Mouse (Mus musculus) neural tube, embryonic 15.5 days (tissue): ENCODE measurements around the gene Vmn1r188. TPM values are rescaled to one million over a fixed set of nuclear protein-coding genes. Genes with fewer than 3 reads are reported as not detected.
"Not testable (repeated sequence)": the region's sequence is repeated elsewhere in the genome, so short reads cannot be mapped to it uniquely, and the experiment has no call there.

Source experiments
- ATAC-seq: fragments of 200-750 bp; cut with Nextera tagmentation; 2 replicates; pipeline ENCODE4 v1.8.0; 2017; ENCODE audit warnings: mild to moderate bottlenecking, moderate TSS enrichment, moderate library complexity; ENCODE audit not compliant: low FRiP score
- H3K27ac ChIP-seq: fragments of 300-500 bp; sonication (generic); replicated peaks from 2 replicates; pipeline ENCODE4 v1.5.1; 2015; ENCODE audit warnings: mild to moderate bottlenecking, inconsistent platforms
- H3K27me3 ChIP-seq: fragments of 300-500 bp; sonication (generic); replicated peaks from 2 replicates; pipeline ENCODE4 v1.6.1; 2015; ENCODE audit warnings: inconsistent platforms
- H3K36me3 ChIP-seq: fragments of 300-500 bp; sonication (generic); 2 replicates; pipeline ENCODE4 v1.6.1; 2015; ENCODE audit warnings: inconsistent platforms
- H3K4me1 ChIP-seq: fragments of 300-500 bp; sonication (generic); 2 replicates; pipeline ENCODE4 v1.6.1; 2015; ENCODE audit warnings: inconsistent platforms
- H3K4me2 ChIP-seq: fragments of 300-500 bp; sonication (generic); 2 replicates; pipeline ENCODE4 v1.6.1; 2015; ENCODE audit warnings: inconsistent platforms, mild to moderate bottlenecking, moderate library complexity
- H3K4me3 ChIP-seq: fragments of 300-500 bp; sonication (generic); replicated peaks from 2 replicates; pipeline ENCODE4 v1.5.1; 2015; ENCODE audit warnings: mild to moderate bottlenecking, inconsistent platforms
- H3K9ac ChIP-seq: fragments of 300-500 bp; sonication (generic); replicated peaks from 2 replicates; pipeline ENCODE4 v1.6.1; 2015; ENCODE audit warnings: mild to moderate bottlenecking, inconsistent platforms
- H3K9me3 ChIP-seq: fragments of 300-500 bp; sonication (generic); replicated peaks from 2 replicates; pipeline ENCODE4 v1.6.1; 2016; ENCODE audit warnings: inconsistent platforms
- WGBS: fragments of 180-500 bp; shearing (Covaris S2); methylation state at CpG from one replicate; pipeline ENCODE4 v1.1.7; 2015; ENCODE audit warnings: mixed read lengths; 5-methylcytosine and 5-hydroxymethylcytosine counted together
- polyA plus RNA-seq: library from polyadenylated mRNA; unstranded; fragments of >200 nt; fragmentation: Nextera tagmentation; extraction: Ambion mirVana; gene quantifications from 2 replicates; pipeline ENCODE4 v1.2.1, GENCODE M21; 2015

Gene Vmn1r188
- polyA plus RNA-seq = not detected in 2 replicates

DNA sequence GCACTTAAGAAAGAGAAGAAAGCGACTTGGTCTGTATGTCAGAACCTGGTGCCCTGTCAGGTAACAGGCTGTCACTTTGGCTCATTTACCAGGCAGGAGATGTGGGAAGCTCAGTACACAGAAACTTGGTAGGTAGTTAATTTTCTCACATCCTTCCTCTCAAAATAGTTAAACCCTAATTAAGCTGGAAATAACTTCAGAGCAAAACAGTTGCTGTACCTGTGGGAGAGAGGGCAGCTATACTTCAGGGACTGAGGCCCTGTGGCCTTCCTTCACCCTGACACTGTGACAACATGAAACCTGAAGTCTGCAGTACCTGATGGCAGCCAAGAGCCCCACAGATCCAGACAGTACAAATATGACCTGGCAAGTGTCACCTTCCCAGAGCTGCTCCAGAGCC lies at the start of gene Vmn1r188:
Gene Vmn1r188 (plus strand): TSS at position 301 of the 400 bp plus-strand sequence.
- WGBS = 93% methylated on average over 1 of the region's 1 CpGs
- H3K27me3 ChIP-seq, H3K9ac ChIP-seq, H3K4me1 ChIP-seq, H3K4me3 ChIP-seq, H3K4me2 ChIP-seq, H3K36me3 ChIP-seq, H3K27ac ChIP-seq, ATAC-seq, H3K9me3 ChIP-seq: not testable (repeated sequence)

DNA sequence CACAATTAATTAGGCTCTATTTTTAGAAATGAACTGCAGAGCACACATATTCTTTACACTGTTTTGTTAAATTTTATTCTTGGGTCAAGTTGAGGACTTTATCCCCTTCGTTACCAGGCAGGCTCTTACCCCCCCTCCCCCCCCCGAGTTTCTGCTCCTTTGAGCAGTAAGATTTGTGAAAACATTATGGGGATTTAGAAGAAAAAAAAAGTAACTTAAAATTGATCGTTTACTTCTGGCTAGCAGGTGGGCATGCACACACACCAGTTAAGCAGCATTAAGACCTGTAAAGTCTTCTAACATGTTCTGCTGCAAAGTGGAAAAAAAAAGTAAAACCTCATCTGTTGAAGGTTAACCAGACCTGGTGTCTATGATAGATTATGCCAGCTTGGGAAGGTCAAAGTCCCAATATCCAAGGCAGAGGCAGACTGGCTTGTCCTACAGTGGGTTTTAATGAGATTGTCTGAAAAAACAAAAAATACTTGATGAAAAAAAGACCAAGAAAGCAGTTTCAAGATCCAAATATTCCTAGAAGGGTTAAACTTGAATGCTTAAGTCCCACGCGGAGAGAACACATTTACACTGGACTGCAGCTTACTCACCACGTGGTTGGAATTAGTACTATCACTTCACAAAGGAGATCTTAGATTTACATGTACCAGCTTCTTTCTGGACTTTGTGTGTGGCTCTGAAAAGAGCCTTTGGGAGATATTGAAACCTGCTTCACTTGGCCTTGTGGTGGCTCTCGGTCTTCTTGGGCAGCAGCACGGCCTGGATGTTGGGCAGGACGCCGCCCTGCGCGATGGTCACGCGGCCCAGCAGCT lies 49.6 kb upstream of the Vmn1r188 start:
- H3K36me3 ChIP-seq = no peaks in the 10 kb centered on the region
- under 1% methylated on average over 14 of the region's 14 CpGs for WGBS
- peak overlapping the region; percentile 70 for H3K4me2 ChIP-seq
- 0 out of 2 replicates have a peak overlapping the region, but pooled peaks have one; percentile 5 for H3K27ac ChIP-seq
- no peaks in the 10 kb centered on the region for H3K27me3 ChIP-seq
- H3K9ac ChIP-seq = 0 out of 2 replicates have a peak overlapping the region, but pooled peaks have one; percentile 14
- H3K4me1 ChIP-seq = peaks cover 13% of the 10 kb centered on the region
- H3K9me3 ChIP-seq = no peaks in the 10 kb centered on the region
- peak overlapping the region; percentile 40 for H3K4me3 ChIP-seq
- ATAC-seq = no peak

GRCm38 (mm10) chr13:22035267-22036148 lies 48.7 kb upstream of the Vmn1r188 start, which contains the start of the genes Hist1h2ah and Hist1h2bk:
Gene Hist1h2ah, minus strand, starts transcription at chr13:22035568.
Gene Hist1h2bk, plus strand, starts transcription at chr13:22035870.
- H3K4me3 ChIP-seq = peak within 1 kb of the TSS; percentile 40
- H3K27ac ChIP-seq = peak within 1 kb of the TSS; percentile 63; the same call in 1 of the 2 replicates
- H3K9me3 ChIP-seq, H3K36me3 ChIP-seq, H3K27me3 ChIP-seq: not testable (repeated sequence)
- H3K4me2 ChIP-seq = peak within 1 kb of the TSS; percentile 70
- H3K4me1 ChIP-seq = peaks cover 18% of the 10 kb centered on the region
- peak; percentile 98 for ATAC-seq
- WGBS = under 1% methylated on average over 22 of the region's 69 CpGs
- peak within 1 kb of the TSS; percentile 44 for H3K9ac ChIP-seq

DNA sequence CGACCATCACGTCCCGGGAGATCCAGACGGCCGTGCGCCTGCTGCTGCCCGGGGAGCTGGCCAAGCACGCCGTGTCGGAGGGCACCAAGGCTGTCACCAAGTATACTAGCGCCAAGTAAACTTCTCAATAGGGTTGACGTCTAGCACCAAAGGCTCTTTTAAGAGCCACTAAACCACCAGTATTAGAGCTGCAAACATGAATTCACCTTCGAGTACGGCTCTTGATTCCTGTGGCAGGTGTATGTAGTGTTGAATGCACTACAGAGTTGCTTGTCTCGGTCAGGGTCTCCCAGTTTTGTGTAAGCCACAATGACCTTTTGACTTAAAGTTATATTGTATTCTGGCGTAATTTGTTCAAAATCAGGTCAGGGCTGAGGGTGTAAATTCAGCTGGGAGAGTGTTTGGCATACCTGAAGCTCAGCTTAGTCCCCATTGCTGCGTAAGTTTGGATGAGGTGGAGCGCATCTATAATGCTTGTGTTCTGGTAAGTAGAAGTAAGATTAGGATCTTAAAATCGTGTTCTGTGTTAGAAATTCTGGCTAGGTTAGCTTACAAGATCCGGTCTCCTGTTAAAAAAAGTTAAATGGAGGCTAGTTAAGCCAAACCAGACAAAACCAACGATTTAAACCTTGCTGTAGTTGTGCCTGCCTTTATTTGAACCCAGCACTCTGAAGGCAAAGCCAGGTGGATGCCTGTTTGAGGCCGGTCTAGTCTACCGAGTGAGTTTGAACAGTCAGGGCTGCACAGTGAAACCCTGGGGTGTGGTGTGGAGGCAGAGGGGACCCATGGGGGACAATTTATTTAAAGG lies 47.9 kb upstream of the Vmn1r188 start:
- Histone ChIP-seq H3K27ac (peak overlapping the region; percentile 63; the same call in 1 of the 2 replicates), H3K27me3 (no peaks in the 10 kb centered on the region), H3K9ac (peak overlapping the region; percentile 44), H3K36me3 (no peaks in the 10 kb centered on the region), H3K4me2 (peak overlapping the region; percentile 70), H3K9me3 (no peaks in the 10 kb centered on the region), H3K4me3 (peak overlapping the region; percentile 40), H3K4me1 (peaks cover 22% of the 10 kb centered on the region)
- ATAC-seq = peak; percentile 29
- WGBS = 1% methylated on average over 22 of the region's 23 CpGs

DNA sequence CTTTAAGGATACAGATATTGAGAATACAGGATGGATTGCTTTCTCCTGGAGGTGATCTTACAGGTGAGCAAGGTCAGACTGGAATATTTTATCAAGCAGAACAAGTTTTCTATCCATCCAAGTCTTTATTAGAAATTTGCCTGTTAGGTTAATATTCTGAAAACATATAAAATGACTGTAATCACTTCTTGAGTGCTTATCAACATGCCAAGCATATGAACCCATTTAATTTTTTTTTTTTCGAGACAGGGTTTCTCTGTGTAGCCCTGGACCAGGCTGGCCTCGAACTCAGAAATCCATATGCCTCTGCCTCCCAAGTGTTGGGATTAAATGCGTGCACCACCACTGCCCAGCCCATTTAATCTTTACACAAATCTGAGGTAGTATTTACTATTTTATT lies 47.3 kb upstream of the Vmn1r188 start:
- Histone ChIP-seq H3K27me3 (no peaks in the 10 kb centered on the region), H3K36me3 (no peaks in the 10 kb centered on the region), H3K27ac (no peak overlapping the region), H3K4me1 (peaks cover 26% of the 10 kb centered on the region), H3K4me3 (0 out of 2 replicates have a peak overlapping the region, but pooled peaks have one; percentile 40), H3K9ac (no peak overlapping the region; the same call in 1 of the 2 replicates), H3K9me3 (no peaks in the 10 kb centered on the region), H3K4me2 (peak overlapping the region; percentile 70)
- no peak for ATAC-seq
- WGBS = 68% methylated on average over 3 of the region's 3 CpGs

DNA sequence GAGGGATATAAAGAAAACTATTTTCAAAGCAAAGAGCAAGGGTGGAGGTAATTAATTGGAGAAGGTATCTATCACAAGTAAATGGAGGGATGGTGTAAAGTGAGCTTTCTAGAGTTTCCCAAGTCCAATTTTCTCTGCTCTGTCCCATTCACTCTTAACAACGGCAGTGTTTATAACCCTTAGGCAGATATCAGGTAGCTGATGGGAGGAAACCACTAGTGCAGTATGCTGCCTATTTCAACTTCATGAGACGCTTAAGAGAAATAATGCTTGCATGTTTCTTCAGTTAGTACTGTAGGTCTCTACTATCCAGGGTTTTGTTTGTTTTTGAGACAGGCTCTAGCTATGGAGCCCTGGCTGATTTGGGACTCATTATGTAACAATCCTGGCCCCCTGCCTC lies 46.8 kb upstream of the Vmn1r188 start:
- Histone ChIP-seq H3K27me3 (no peaks in the 10 kb centered on the region), H3K36me3 (no peaks in the 10 kb centered on the region), H3K4me1 (peaks cover 30% of the 10 kb centered on the region), H3K4me2 (no peak overlapping the region), H3K4me3 (no peak overlapping the region), H3K9me3 (no peaks in the 10 kb centered on the region), H3K9ac (no peak overlapping the region), H3K27ac (no peak overlapping the region)
- no peak for ATAC-seq
- WGBS = 70% methylated on average over 2 of the region's 2 CpGs

- peaks cover 37% of the 10 kb centered on the region for H3K4me1 ChIP-seq
- H3K27me3 ChIP-seq = no peaks in the 10 kb centered on the region
- no peak for ATAC-seq
- H3K36me3 ChIP-seq = no peaks in the 10 kb centered on the region
- H3K9me3 ChIP-seq = no peaks in the 10 kb centered on the region
- H3K9ac ChIP-seq = no peak overlapping the region
- no peak overlapping the region for H3K27ac ChIP-seq
- no peak overlapping the region for H3K4me3 ChIP-seq
- no peak overlapping the region for H3K4me2 ChIP-seq
- 67% methylated on average over 5 of the region's 5 CpGs for WGBS
These were observed 44.9 kb upstream of the Vmn1r188 start for GRCm38 (mm10) chr13:22039364-22039763.

- Histone ChIP-seq H3K27me3 (no peaks in the 10 kb centered on the region), H3K4me2 (peak overlapping the region; percentile 78), H3K4me3 (no peak overlapping the region; the same call in 1 of the 2 replicates), H3K4me1 (peaks cover 32% of the 10 kb centered on the region), H3K36me3 (no peaks in the 10 kb centered on the region), H3K27ac (no peak overlapping the region), H3K9me3 (no peaks in the 10 kb centered on the region), H3K9ac (no peak overlapping the region)
- no peak for ATAC-seq
- 11% methylated on average over 2 of the region's 2 CpGs for WGBS
These were observed 44.2 kb upstream of the Vmn1r188 start for GRCm38 (mm10) chr13:22039951-22040463.

- no peaks in the 10 kb centered on the region for H3K36me3 ChIP-seq
- H3K4me1 ChIP-seq = peaks cover 32% of the 10 kb centered on the region
- under 1% methylated on average over 23 of the region's 24 CpGs for WGBS
- H3K4me2 ChIP-seq = peak overlapping the region; percentile 78
- no peaks in the 10 kb centered on the region for H3K9me3 ChIP-seq
- peak; percentile 4 for ATAC-seq
- no peaks in the 10 kb centered on the region for H3K27me3 ChIP-seq
- H3K9ac ChIP-seq = peak overlapping the region; percentile 36
- peak overlapping the region; percentile 39 for H3K4me3 ChIP-seq
- H3K27ac ChIP-seq = peak overlapping the region; percentile 82
These were observed 43.6 kb upstream of the Vmn1r188 start for GRCm38 (mm10) chr13:22040464-22041141.

DNA sequence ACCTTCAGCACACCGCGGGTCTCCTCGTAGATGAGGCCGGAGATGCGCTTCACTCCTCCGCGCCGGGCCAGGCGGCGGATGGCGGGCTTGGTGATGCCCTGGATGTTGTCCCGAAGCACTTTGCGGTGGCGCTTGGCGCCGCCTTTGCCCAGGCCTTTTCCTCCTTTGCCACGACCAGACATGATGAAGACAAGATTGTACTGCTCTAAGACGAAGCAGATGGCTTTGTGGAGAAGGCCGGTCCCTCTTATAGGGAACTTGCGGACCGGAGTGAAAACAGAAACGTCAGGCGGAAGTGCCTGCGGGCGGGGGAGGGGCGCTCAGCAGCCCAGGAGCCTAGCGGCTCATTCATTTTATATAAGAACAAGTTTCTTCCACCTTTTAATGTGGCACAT lies 43.1 kb upstream of the Vmn1r188 start, which contains the start of gene Hist1h4i:
Gene Hist1h4i (minus strand): TSS at position 221 of the 395 bp plus-strand sequence.
- peak; percentile 72 for ATAC-seq
- H3K27ac ChIP-seq = peak within 1 kb of the TSS; percentile 82
- H3K9me3 ChIP-seq, H3K27me3 ChIP-seq, H3K36me3 ChIP-seq: not testable (repeated sequence)
- under 1% methylated on average over 25 of the region's 27 CpGs for WGBS
- peak within 1 kb of the TSS; percentile 44 for H3K4me3 ChIP-seq
- peak within 1 kb of the TSS; percentile 36 for H3K9ac ChIP-seq
- peak within 1 kb of the TSS; percentile 78 for H3K4me2 ChIP-seq
- H3K4me1 ChIP-seq = peaks cover 31% of the 10 kb centered on the region
